Mouse (Mus musculus): Measurements from ENCODE around the gene Nid2. TPM values are rescaled to one million over a fixed set of nuclear protein-coding genes. Genes with fewer than 3 reads are reported as not detected.

The Nid2 gene
- total and polyA plus RNA-seq, 3 experiments = not detected

DNA sequence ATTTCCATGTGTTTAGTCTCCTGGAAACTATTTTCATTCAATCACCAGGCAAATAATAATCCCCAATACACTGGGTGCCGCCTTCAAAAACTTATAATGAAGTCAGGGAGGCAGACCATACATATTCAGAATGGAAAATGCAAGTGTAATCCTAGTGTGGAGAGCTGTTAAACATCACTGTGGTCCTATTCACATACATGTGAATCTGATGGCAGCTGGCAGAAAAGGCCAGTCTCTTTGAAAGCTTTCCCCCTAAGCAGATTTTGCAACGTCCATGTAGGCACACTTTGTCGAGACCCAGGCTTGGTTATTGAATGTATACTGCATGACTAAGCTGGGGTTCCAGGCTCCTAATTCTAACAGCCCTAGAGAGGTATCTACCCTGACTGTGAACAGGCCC is 32.0 kb upstream of the Nid2 start:
- no peaks in the 10 kb centered on the region for H3K79me2 ChIP-seq (ENCODE audit: control insufficient read depth, insufficient read depth, low read length, poor library complexity)
- H3K27ac ChIP-seq (ENCODE audit: control insufficient read depth, low read depth, low read length) = no peak overlapping the region
- H3K9ac ChIP-seq (ENCODE audit: control insufficient read depth, low read depth, low read length, poor library complexity, severe bottlenecking) = no peak overlapping the region
- no peak for DNase-seq (ENCODE audit: low read depth, low spot score)
- no peaks in the 10 kb centered on the region; a peak in 1 of 4 replicates for H3K27me3 ChIP-seq (ENCODE audit: control insufficient read depth in 1 of 2, insufficient read depth in 2 of 2, low read length in 2 of 2)
- no peak overlapping the region for H3K4me3 ChIP-seq (ENCODE audit: control insufficient read depth in 1 of 2, insufficient read depth in 1 of 2, low read depth in 2 of 2, low read length in 2 of 2)
- H3K4me1 ChIP-seq (ENCODE audit: control insufficient read depth in 1 of 2, insufficient read depth in 2 of 2, low read length in 2 of 2) = no peaks in the 10 kb centered on the region
- H3K9me3 ChIP-seq (replicated peaks; ENCODE audit: insufficient read depth, low read length) = no peaks in the 10 kb centered on the region
- TF ChIP-seq EP300 (IDR thresholded peaks at IDR 0.05; ENCODE audit: low read depth in 1 of 2, low read length in 2 of 2) (no peak), POLR2A (IDR thresholded peaks at IDR 0.05; ENCODE audit: control insufficient read depth in 1 of 2, insufficient read depth in 1 of 2, low read depth in 1 of 2, low read length in 2 of 2, poor library complexity in 1 of 2) (no peak), E2F4 (IDR thresholded peaks at IDR 0.05; ENCODE audit: borderline replicate concordance, low read depth, low read length) (no peak), ZC3H11A (IDR thresholded peaks at IDR 0.05; ENCODE audit: low read depth, low read length) (no peak), POLR2AphosphoS2 (IDR thresholded peaks at IDR 0.05; ENCODE audit: low read length) (no peak), SMC3 (IDR thresholded peaks at IDR 0.05; ENCODE audit: low read depth, low read length) (no peak), CTCF (IDR thresholded peaks at IDR 0.05 in 2 of 3, conservative IDR thresholded peaks at IDR 0.05 in 1 of 3; ENCODE audit: control insufficient read depth in 1 of 3, insufficient read depth in 1 of 3, low read depth in 2 of 3, low read length in 3 of 3, poor library complexity in 1 of 3, severe bottlenecking in 1 of 3) (no peak), SIN3A (IDR thresholded peaks at IDR 0.05; ENCODE audit: low read length) (no peak), USF1 (IDR thresholded peaks at IDR 0.05; ENCODE audit: low read depth, low read length) (no peak)
- H3K36me3 ChIP-seq (ENCODE audit: control insufficient read depth in 1 of 2, insufficient read depth in 2 of 2, low read length in 2 of 2) = no peaks in the 10 kb centered on the region

DNA sequence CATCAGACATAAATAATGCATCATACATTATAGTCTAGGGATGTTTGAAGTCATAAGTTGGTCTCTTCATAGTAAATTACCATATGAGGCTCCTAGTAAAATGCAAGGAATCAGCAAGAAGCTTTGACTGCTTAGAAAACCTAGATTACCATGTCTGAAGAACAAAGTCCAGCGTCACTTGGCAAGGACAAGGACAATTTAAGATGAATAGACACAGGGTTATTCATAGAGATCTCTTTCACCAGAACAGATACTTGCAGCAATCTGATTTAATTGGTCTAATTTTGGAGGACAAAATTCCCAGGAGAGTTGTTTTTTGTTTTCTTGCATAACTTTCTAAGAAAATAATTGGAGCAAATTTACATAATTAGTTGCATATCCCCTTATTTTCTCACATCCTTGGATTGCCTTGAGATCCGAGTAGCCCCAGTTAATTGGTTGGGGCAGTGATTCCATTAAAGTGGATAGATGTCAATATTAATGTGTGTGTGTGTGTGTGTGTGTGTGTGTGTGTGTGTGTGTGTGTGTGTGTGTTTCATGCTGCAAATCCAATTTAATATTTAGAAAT is 30.9 kb upstream of the Nid2 start:
- DNase-seq (ENCODE audit: low read depth, low spot score) = no peak
- H3K4me1 ChIP-seq (ENCODE audit: control insufficient read depth in 1 of 2, insufficient read depth in 2 of 2, low read length in 2 of 2) = no peaks in the 10 kb centered on the region
- no peak for TF ChIP-seq EP300 (IDR thresholded peaks at IDR 0.05; ENCODE audit: low read depth in 1 of 2, low read length in 2 of 2)
- no peaks in the 10 kb centered on the region for H3K36me3 ChIP-seq (ENCODE audit: control insufficient read depth in 1 of 2, insufficient read depth in 2 of 2, low read length in 2 of 2)
- no peak overlapping the region for H3K9ac ChIP-seq (ENCODE audit: control insufficient read depth, low read depth, low read length, poor library complexity, severe bottlenecking)
- H3K27me3 ChIP-seq (ENCODE audit: control insufficient read depth in 1 of 2, insufficient read depth in 2 of 2, low read length in 2 of 2) = no peaks in the 10 kb centered on the region; a peak in 1 of 4 replicates
- H3K9me3 ChIP-seq (replicated peaks; ENCODE audit: insufficient read depth, low read length) = no peaks in the 10 kb centered on the region
- no peak overlapping the region for H3K4me3 ChIP-seq (ENCODE audit: control insufficient read depth in 1 of 2, insufficient read depth in 1 of 2, low read depth in 2 of 2, low read length in 2 of 2)
- H3K27ac ChIP-seq (ENCODE audit: control insufficient read depth, low read depth, low read length) = no peak overlapping the region
- no peaks in the 10 kb centered on the region for H3K79me2 ChIP-seq (ENCODE audit: control insufficient read depth, insufficient read depth, low read length, poor library complexity)

DNA sequence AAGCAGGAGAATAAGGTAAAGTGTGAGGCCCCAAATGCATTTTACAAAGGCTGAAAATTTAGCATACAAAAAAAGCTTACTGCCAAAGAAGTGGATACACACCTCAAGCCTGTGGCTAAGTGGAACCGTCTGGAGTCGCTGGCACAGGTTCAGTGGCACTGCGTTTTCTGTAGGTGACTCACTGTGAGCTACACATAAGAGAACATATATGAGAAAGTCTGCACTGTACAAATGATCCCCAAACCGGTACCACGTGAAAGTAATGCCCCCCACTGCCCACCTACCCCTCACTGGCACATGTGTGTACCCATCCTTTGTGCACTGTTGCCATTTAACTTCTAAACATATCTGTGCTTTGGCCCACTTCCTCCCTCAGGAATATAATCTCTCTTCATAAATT is 22.8 kb upstream of the Nid2 start:
- H3K79me2 ChIP-seq (ENCODE audit: control insufficient read depth, insufficient read depth, low read length, poor library complexity) = no peaks in the 10 kb centered on the region
- DNase-seq (ENCODE audit: low read depth, low spot score) = no peak
- H3K27ac ChIP-seq (ENCODE audit: control insufficient read depth, low read depth, low read length) = no peak overlapping the region
- no peak overlapping the region for H3K9ac ChIP-seq (ENCODE audit: control insufficient read depth, low read depth, low read length, poor library complexity, severe bottlenecking)
- H3K9me3 ChIP-seq (replicated peaks; ENCODE audit: insufficient read depth, low read length) = no peaks in the 10 kb centered on the region
- H3K4me3 ChIP-seq (ENCODE audit: control insufficient read depth in 1 of 2, insufficient read depth in 1 of 2, low read depth in 2 of 2, low read length in 2 of 2) = no peak overlapping the region
- TF ChIP-seq TAL1 (IDR thresholded peaks at IDR 0.05; ENCODE audit: low read length) = no peak
- TF ChIP-seq SMC3 (IDR thresholded peaks at IDR 0.05; ENCODE audit: low read depth, low read length) = no peak
- TF ChIP-seq EP300 (IDR thresholded peaks at IDR 0.05; ENCODE audit: low read depth in 1 of 2, low read length in 2 of 2) = no peak
- no peak for TF ChIP-seq USF2 (IDR thresholded peaks at IDR 0.05; ENCODE audit: borderline replicate concordance in 1 of 2, insufficient read depth in 1 of 2, low read depth in 1 of 2, low read length in 2 of 2)
- no peak for TF ChIP-seq E2F4 (IDR thresholded peaks at IDR 0.05; ENCODE audit: borderline replicate concordance, low read depth, low read length)
- no peak for TF ChIP-seq RAD21 (IDR thresholded peaks at IDR 0.05; ENCODE audit: low read depth, low read length)
- no peak for TF ChIP-seq NRF1 (IDR thresholded peaks at IDR 0.05; ENCODE audit: insufficient read depth, low read depth, low read length, poor library complexity, severe bottlenecking)
- TF ChIP-seq TCF12 (IDR thresholded peaks at IDR 0.05; ENCODE audit: low read depth, low read length) = no peak
- no peak for TF ChIP-seq UBTF (IDR thresholded peaks at IDR 0.05; ENCODE audit: borderline replicate concordance, insufficient read depth, low read depth, low read length)
- no peak for TF ChIP-seq CTCF (IDR thresholded peaks at IDR 0.05 in 2 of 3, conservative IDR thresholded peaks at IDR 0.05 in 1 of 3; ENCODE audit: control insufficient read depth in 1 of 3, insufficient read depth in 1 of 3, low read depth in 2 of 3, low read length in 3 of 3, poor library complexity in 1 of 3, severe bottlenecking in 1 of 3)
- no peak for TF ChIP-seq HCFC1 (IDR thresholded peaks at IDR 0.05; ENCODE audit: low read depth, low read length)
- TF ChIP-seq MXI1 (IDR thresholded peaks at IDR 0.05; ENCODE audit: low read depth, low read length) = no peak
- TF ChIP-seq POLR2AphosphoS5 (IDR thresholded peaks at IDR 0.05; ENCODE audit: borderline replicate concordance, low read depth, low read length) = no peak
- no peak for TF ChIP-seq MYC (IDR thresholded peaks at IDR 0.05; ENCODE audit: low read depth, low read length)
- no peak for TF ChIP-seq CHD1 (IDR thresholded peaks at IDR 0.05; ENCODE audit: low read depth, low read length)
- TF ChIP-seq ZKSCAN1 (IDR thresholded peaks at IDR 0.05; ENCODE audit: low read depth, low read length) = no peak
- no peak for TF ChIP-seq ZC3H11A (IDR thresholded peaks at IDR 0.05; ENCODE audit: low read depth, low read length)
- TF ChIP-seq RCOR1 (IDR thresholded peaks at IDR 0.05; ENCODE audit: low read depth, low read length) = no peak
- H3K4me1 ChIP-seq (ENCODE audit: control insufficient read depth in 1 of 2, insufficient read depth in 2 of 2, low read length in 2 of 2) = no peaks in the 10 kb centered on the region
- no peaks in the 10 kb centered on the region for H3K36me3 ChIP-seq (ENCODE audit: control insufficient read depth in 1 of 2, insufficient read depth in 2 of 2, low read length in 2 of 2)
- no peaks in the 10 kb centered on the region for H3K27me3 ChIP-seq (ENCODE audit: control insufficient read depth in 1 of 2, insufficient read depth in 2 of 2, low read length in 2 of 2)

Data from MEL (cell line).